Mouse (Mus musculus) retina, embryonic 14.5 days (tissue): Measurements from ENCODE around the gene Hmga1b.
A peak's percentile ranks its signal among the peaks of the same experiment; 100 is the strongest.
"Not testable (repeated sequence)": the region's sequence is repeated elsewhere in the genome, so short reads cannot be mapped to it uniquely, and the experiment has no call there.

ENCODE experiments used
- DNase-seq: peaks from one replicate; pipeline ENCODE4 v3.0.0-alpha.2; 2015; ENCODE audit warnings: low spot score

Gene Hmga1b

GRCm38 (mm10) chr11:120784064-120784791 is 21.6 kb downstream of the Hmga1b start, which contains the start of the genes Rfng and Gps1:
TSS of gene Rfng (minus strand) at chr11:120784207.
TSS of gene Gps1 (plus strand) at chr11:120784272.
- peak; percentile 81 for DNase-seq

DNA sequence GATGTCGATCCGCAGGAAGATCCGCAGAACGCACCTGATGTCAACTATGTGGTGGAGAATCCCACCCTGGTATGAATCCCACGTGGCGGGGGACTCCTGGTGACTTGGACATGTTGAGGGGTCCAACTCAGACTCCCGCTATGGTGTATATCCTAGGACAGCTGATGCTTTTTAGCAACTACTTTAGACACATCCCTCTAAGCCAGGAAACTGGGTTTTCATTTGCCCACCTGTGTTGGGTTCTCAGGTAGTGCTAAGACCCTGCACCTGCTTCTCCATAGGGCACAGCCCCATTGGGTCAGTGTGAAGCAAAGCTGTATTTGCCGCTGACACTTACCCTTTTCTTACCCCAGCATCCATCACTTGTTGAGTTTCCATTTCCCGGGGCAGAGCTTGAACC is 22.6 kb downstream of the Hmga1b start:
- DNase-seq, result no peak

- DNase-seq, result not testable (repeated sequence)
Measured at GRCm38 (mm10) chr11:120788460-120788859, 25.9 kb downstream of the Hmga1b start.

- no peak for DNase-seq
Measured at GRCm38 (mm10) chr11:120789355-120789754, 26.8 kb downstream of the Hmga1b start.

DNA sequence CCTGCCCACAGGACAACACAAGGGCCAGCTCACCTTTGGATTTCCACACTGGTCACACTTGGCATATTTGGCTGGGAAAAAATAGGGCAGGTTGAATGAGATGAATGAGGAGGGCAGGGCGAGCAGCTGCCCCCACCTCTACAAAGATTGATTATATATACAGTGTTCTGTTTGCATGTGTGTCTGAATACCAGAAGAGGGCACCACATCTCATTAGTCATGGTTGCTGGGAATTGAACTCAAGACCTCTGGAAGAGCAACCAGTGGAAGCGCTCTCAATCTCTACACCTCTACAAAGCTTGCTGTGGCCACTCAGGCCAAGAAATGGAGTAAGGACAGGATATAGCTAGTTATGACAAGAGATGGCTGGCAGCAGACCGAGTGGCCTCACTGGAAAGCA is 27.2 kb downstream of the Hmga1b start:
- no peak for DNase-seq

- DNase-seq, result no peak
Measured at GRCm38 (mm10) chr11:120792652-120793051, 30.1 kb downstream of the Hmga1b start.

DNA sequence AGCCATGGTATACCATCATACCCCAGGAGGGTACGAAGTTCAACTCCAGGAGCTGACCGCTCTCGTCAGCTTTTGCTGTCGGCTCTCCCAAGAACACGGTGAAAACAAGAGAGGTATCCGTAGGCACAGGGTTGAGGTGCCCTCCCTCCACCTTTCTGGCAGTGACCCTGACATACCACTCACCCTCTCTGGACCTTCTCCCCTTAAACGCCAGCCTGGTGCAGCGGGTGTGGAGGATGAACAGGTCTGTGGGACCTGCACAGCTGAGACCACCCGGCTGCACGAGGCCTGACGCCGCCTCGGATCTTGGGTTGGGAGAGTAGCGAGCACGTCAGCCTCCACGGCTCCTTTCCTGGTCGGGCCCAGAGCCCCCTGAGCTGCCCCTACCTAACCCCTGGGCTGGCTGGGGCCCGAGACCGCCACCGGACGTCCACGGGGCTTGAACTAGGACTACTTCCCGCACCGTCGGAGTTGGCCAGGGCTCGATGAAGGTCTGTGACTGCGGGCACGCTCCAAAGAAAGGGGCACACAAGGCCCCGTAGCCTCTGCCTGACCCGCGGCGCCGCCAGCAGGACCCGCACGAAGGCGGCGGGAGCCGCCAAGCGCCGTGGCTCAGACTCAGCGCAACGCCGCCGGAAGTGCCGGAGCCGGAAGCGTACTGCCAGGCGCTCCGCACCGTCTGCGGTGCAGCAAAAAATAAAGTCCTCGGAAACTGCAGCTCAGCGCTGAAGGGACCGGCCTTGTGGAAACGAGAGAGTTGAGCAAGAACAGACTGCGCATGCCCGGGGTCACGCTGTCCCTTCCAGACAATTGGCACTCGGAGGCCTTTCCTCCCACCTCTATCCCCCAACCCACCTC is 33.4 kb downstream of the Hmga1b start, which contains the start of gene Dus1l:
Dus1l (minus strand) TSS at position 648 of the 858 bp plus-strand sequence.
- peak; percentile 99 for DNase-seq

- no peak for DNase-seq
Measured at GRCm38 (mm10) chr11:120796614-120796946, 34.0 kb downstream of the Hmga1b start.

GRCm38 (mm10) chr11:120798244-120798643 is 35.6 kb downstream of the Hmga1b start:
- DNase-seq, result no peak

- no peak for DNase-seq
Measured at GRCm38 (mm10) chr11:120799316-120799890, 36.8 kb downstream of the Hmga1b start.

DNA sequence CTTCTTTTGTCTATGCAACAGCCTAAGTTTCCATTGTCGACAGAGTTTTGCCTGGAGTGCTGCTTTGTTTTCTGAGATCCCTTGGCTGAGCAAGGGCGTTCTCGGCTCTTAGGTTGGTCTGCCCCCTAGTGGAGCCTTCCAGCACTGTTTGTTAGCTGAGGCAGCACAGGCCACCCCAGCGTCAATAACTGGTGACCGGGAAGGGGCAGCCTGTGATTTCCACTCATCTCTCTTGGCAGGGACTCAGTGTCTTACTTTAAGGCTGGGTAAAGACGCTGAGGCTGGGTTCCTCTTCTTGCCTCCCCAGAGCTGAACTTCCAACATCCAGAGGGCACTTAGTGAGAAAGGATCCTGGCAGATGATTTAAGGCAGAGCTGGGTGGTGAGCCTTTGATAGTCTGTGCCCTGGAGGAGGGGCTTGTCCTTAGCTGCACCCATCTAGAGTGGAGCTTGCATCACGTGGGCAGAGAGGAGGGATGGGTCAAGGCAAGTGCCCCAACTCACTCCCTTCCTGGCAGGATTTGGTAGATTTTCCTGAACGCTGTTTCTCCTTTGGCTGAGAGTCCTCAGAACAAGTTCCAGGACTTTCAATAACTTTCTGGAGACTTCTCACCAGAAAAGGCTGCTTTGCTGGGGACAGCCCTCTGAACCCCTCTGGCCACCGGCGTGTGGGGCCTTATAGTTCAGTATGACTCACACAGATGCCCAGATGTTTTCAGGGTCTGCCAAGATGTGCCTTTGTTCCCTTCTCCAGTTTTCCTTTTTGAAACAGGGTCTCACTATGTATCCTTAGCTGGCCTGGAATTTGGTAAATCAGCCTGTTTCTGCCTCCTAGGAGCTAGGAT is 37.7 kb downstream of the Hmga1b start:
- peak; percentile 97 for DNase-seq

- no peak for DNase-seq
Measured at GRCm38 (mm10) chr11:120804274-120804673, 41.7 kb downstream of the Hmga1b start.

DNA sequence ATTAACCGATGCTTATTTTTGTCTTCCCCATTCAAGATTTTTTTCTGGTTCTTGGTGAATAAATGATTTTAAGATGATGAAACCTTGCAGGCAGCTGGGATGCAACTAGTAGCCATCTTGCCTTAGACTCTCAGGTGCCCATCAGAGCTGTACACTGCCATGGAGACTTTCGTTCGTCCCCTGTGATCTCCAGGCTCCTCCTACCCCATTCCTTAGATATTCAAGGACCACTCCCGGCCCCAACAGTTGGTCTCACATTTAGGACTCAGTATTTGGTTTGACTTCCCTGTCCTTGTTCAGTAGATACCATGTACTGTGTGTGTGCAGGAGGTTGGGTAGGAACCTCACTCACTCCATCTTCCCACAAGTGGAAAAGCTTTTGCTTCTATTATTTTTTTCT is 42.2 kb downstream of the Hmga1b start:
- no peak for DNase-seq

DNA sequence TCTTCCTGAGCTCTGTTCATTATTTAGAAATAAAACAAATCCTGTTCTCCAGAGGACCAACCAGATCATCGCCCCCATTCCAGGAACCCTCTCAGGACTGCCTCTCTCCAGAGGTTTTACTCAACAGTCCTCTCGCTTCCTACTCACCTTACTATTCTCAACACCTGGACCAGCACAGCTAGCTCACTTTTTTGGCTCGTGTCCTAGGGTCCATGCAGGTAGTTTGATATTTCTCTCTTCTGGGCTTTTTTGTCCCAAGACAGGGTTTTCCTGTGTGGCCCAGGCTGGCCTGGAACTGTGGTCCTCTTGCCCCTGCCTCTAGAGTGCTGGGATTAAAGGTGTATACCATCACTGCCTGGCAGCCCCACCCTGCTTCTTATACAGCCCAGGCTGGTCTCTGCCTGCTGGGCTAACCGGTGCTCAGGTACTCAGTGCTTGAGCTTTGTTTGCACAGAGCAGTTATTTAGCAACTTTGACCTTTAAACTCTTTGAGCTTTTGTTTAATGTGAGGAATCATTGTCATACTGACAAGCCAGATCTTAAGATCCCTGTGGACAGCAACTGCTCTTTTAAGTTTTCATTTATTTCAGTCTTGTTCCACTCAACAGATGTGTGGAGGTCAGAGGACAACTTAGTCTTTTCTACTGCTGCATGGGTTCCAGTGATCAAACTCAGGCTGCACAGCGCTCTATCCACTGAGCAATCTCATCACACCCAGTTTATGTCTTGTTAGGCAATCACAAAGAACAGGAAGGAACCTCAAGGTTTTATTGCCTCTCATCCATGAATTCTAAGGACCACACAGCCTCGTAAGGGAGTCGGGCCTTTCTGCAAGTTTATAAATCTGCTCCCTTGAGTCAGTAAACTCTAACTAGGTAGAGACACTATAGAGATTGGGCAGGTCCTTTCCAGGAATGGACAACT is 43.0 kb downstream of the Hmga1b start:
- DNase-seq, result no peak

GRCm38 (mm10) chr11:120808010-120808409 is 45.4 kb downstream of the Hmga1b start:
- no peak for DNase-seq

DNA sequence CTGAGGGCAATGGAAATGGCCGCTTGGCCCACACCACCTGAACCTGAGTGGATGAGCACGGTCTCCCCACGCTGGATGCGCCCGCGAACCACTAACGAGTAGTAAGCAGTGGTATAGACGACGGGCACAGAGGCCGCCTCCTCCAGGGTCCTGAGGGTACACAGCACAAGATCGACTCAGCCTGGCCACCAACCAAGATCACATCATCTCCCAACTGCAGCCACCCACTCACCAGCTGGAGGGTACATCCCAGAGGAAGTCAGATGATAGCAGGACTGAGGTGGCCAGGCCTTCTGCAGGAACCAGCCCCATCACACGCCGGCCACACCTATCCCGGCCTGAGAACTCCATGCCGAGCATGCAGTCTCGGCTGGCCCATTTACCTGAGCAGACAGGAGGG is 49.5 kb downstream of the Hmga1b start:
- no peak for DNase-seq
